Mouse (Mus musculus) urinary bladder, postnatal 10 days (tissue): Measurements from ENCODE around the gene Tnnc1.

Source experiments
- DNase-seq: peaks from one replicate; pipeline ENCODE4 v3.0.0; 2022; ENCODE audit warnings: low spot score

The Tnnc1 gene

DNA sequence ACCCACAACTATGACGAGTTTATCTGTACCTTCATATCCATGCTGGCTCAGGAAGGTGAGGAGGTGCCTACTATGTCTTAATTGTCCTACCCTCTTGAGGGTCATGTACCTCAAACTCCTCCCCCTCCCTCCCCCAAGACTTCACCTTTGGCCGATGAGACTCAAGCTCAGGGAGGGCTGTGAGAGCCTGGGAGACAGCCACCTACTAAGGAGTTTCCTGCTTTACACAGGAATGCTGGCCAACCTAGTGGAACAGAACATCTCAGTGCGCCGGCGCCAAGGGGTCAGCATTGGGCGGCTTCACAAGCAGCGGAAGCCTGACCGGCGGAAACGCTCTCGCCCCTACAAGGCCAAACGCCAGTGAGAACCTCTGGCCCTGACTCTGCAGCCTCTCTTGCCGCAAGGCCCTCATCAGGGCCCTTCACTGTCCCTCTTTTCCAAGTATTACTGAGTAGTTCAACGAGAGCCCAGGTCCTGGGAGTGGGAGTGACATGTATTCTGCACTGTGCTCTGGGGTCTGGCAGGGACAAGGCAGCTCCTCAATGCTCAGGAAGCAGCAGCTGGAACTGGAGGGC is 50.5 kb downstream of the Tnnc1 start:
- no peak for DNase-seq

DNA sequence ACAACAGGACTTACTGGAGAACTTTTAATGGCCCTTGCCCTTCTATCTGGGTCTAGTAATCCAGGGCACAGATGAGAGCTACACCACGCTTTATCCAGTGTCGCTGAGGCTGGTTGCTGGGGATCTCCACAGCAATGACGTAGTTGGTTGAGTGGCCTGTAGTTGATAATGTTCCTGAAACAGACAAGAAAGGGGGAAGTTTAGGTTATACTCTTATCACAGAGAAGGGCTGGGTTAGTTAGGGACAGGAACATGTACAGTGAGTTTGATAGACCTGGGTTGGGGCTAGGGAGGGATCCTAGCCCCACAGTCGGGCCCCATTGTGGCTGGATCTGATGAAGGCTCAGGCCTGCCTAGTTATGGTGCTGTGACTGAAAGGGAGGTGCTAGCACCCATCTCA is 52.3 kb downstream of the Tnnc1 start:
- DNase-seq, result no peak

DNA sequence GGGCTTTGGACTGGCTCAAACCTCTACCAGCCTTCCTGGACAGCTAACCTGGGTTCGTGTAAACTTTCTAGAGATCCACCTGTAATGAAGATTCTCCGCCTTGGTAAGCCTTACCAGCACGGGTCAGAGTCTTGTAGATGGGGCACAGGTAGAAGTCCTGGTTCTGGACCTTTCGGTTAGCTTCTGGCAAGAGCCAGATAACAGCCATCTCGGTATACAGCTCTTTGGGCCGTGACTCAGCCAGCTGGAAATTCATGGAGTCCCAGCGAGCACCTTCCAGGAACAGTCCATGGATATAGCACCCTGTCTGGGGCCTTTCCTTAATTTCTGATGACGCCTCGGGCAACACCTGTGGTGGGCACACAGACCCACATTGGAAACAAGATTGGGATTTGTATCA is 52.8 kb downstream of the Tnnc1 start:
- DNase-seq, result no peak
